Mouse (Mus musculus) intestine, postnatal 0 days (tissue): ENCODE data around the gene Nacc1. TPM values are rescaled to one million over a fixed set of nuclear protein-coding genes. Genes with fewer than 3 reads are reported as not detected.

Experiments
- ATAC-seq: fragments of 200-750 bp; cut with Nextera tagmentation; 2 replicates; pipeline ENCODE4 v1.8.0; 2017; ENCODE audit warnings: mild to moderate bottlenecking, moderate TSS enrichment, moderate library complexity
- H3K27ac ChIP-seq: fragments of 300-500 bp; sonication (generic); 2 replicates; pipeline ENCODE4 v1.5.1; 2014; ENCODE audit warnings: mild to moderate bottlenecking, low read depth, low read length, moderate library complexity
- H3K27me3 ChIP-seq: fragments of 300-500 bp; sonication (generic); replicated peaks from 2 replicates; pipeline ENCODE4 v1.6.1; 2014; ENCODE audit warnings: low read length, mixed read lengths; ENCODE audit not compliant: control insufficient read depth, insufficient read depth
- H3K36me3 ChIP-seq: fragments of 300-500 bp; sonication (generic); 2 replicates; pipeline ENCODE4 v1.6.1; 2014; ENCODE audit warnings: mild to moderate bottlenecking, moderate library complexity; ENCODE audit not compliant: control insufficient read depth, insufficient read depth
- H3K4me1 ChIP-seq: fragments of 300-500 bp; sonication (generic); replicated peaks from 2 replicates; pipeline ENCODE4 v1.6.1; 2014; ENCODE audit warnings: antibody characterized with exemption, low read length, mixed read lengths; ENCODE audit not compliant: control insufficient read depth, insufficient read depth
- H3K4me2 ChIP-seq: fragments of 300-500 bp; sonication (generic); replicated peaks from 2 replicates; pipeline ENCODE4 v1.6.1; 2014; ENCODE audit warnings: low read depth, mild to moderate bottlenecking, moderate library complexity
- H3K4me3 ChIP-seq: fragments of 300-500 bp; sonication (generic); 2 replicates; pipeline ENCODE4 v1.5.1; 2014; ENCODE audit warnings: low read depth, low read length
- H3K9ac ChIP-seq: fragments of 300-500 bp; sonication (generic); 2 replicates; pipeline ENCODE4 v1.6.1; 2014; ENCODE audit warnings: mild to moderate bottlenecking, low read depth, low read length
- H3K9me3 ChIP-seq: fragments of 300-500 bp; sonication (generic); 2 replicates; pipeline ENCODE4 v1.6.1; 2016; ENCODE audit warnings: mixed run types; ENCODE audit not compliant: control insufficient read depth
- CTCF ChIP-seq: sonication (generic); IDR thresholded peaks from 2 replicates; pipeline ENCODE4 v1.5.1; 2016; ENCODE audit warnings: low read depth, mild to moderate bottlenecking, control low read depth, antibody characterized with exemption, moderate library complexity
- WGBS: fragments of 180-500 bp; shearing (Covaris S2); extraction: QIAGEN DNeasy Blood & Tissue Kit; methylation state at CpG from one replicate; pipeline ENCODE4 v1.1.7; 2014; 5-methylcytosine and 5-hydroxymethylcytosine counted together
- polyA plus RNA-seq: library from polyadenylated mRNA; unstranded; fragments of >200 nt; fragmentation: Nextera tagmentation; extraction: Ambion mirVana; gene quantifications from 2 replicates; pipeline ENCODE4 v1.2.1, GENCODE M21; 2015

Gene Nacc1
- polyA plus RNA-seq, 1 experiment from 2014 or later: 9.3 TPM

- H3K4me3 ChIP-seq: no peak overlapping the region
- no peak overlapping the region for H3K4me2 ChIP-seq
- peaks cover 16% of the 10 kb centered on the region for H3K4me1 ChIP-seq
- H3K9me3 ChIP-seq: no peaks in the 10 kb centered on the region
- WGBS: 56% methylated on average over 5 of the region's 5 CpGs
- TF ChIP-seq CTCF: no peak
- H3K27ac ChIP-seq: no peak overlapping the region
- ATAC-seq: no peak
- peaks cover 13% of the 10 kb centered on the region; the same call in 1 of the 2 replicates for H3K27me3 ChIP-seq
- H3K9ac ChIP-seq: peak overlapping the region; percentile 18; the same call in 1 of the 2 replicates
- no peaks in the 10 kb centered on the region for H3K36me3 ChIP-seq
These were observed 44.9 kb upstream of the Nacc1 start for GRCm38 (mm10) chr8:84732545-84732944.

GRCm38 (mm10) chr8:84731371-84732177, 43.9 kb upstream of the Nacc1 start:
- Histone ChIP-seq H3K36me3 (0 out of 2 replicates have a peak, but pooled peaks cover under 1% of the 10 kb centered on the region), H3K27ac (no peak overlapping the region; the same call in 1 of the 2 replicates), H3K27me3 (peaks cover 9% of the 10 kb centered on the region; the same call in 1 of the 2 replicates), H3K9me3 (no peaks in the 10 kb centered on the region), H3K4me3 (no peak overlapping the region), H3K4me2 (peak overlapping the region; percentile 13; the same call in 1 of the 2 replicates), H3K4me1 (peaks cover 16% of the 10 kb centered on the region), H3K9ac (no peak overlapping the region)
- TF ChIP-seq CTCF: no peak
- WGBS: 58% methylated on average over 11 of the region's 11 CpGs
- ATAC-seq: 0 out of 2 replicates have a peak, but pooled peaks have one; percentile 2

GRCm38 (mm10) chr8:84730541-84731370, 43.1 kb upstream of the Nacc1 start:
- no peak overlapping the region for H3K9ac ChIP-seq
- H3K4me3 ChIP-seq: no peak overlapping the region
- WGBS: 36% methylated on average over 9 of the region's 9 CpGs
- 0 out of 2 replicates have a peak, but pooled peaks cover 2% of the 10 kb centered on the region for H3K36me3 ChIP-seq
- peaks cover under 1% of the 10 kb centered on the region; the same call in 1 of the 2 replicates for H3K27me3 ChIP-seq
- peak overlapping the region; percentile 13; the same call in 1 of the 2 replicates for H3K4me2 ChIP-seq
- peaks cover 16% of the 10 kb centered on the region for H3K4me1 ChIP-seq
- no peak for TF ChIP-seq CTCF
- H3K9me3 ChIP-seq: no peaks in the 10 kb centered on the region
- H3K27ac ChIP-seq: peak overlapping the region; percentile 41; the same call in 1 of the 2 replicates
- peak; percentile 10; the same call in 1 of the 2 replicates for ATAC-seq

GRCm38 (mm10) chr8:84729921-84730362, 42.3 kb upstream of the Nacc1 start:
- no peaks in the 10 kb centered on the region for H3K9me3 ChIP-seq
- no peaks in the 10 kb centered on the region for H3K27me3 ChIP-seq
- H3K9ac ChIP-seq: no peak overlapping the region
- H3K36me3 ChIP-seq: 0 out of 2 replicates have a peak, but pooled peaks cover 2% of the 10 kb centered on the region
- no peak for ATAC-seq
- H3K4me2 ChIP-seq: no peak overlapping the region
- H3K27ac ChIP-seq: peak overlapping the region; percentile 41; the same call in 1 of the 2 replicates
- 87% methylated on average over 16 of the region's 16 CpGs for WGBS
- no peak for TF ChIP-seq CTCF
- H3K4me3 ChIP-seq: no peak overlapping the region
- peaks cover 16% of the 10 kb centered on the region for H3K4me1 ChIP-seq

- TF ChIP-seq CTCF: no peak
- Histone ChIP-seq H3K9ac (no peak overlapping the region), H3K4me1 (peaks cover 20% of the 10 kb centered on the region), H3K27ac (no peak overlapping the region), H3K36me3 (0 out of 2 replicates have a peak, but pooled peaks cover 2% of the 10 kb centered on the region), H3K9me3 (no peaks in the 10 kb centered on the region), H3K4me3 (no peak overlapping the region), H3K4me2 (no peak overlapping the region), H3K27me3 (no peaks in the 10 kb centered on the region)
- WGBS: 83% methylated on average over 3 of the region's 3 CpGs
- ATAC-seq: no peak
These were observed 40.8 kb upstream of the Nacc1 start for GRCm38 (mm10) chr8:84728474-84728873.

- H3K4me1 ChIP-seq: peaks cover 14% of the 10 kb centered on the region
- H3K9me3 ChIP-seq: no peaks in the 10 kb centered on the region
- no peak overlapping the region for H3K4me2 ChIP-seq
- no peak for ATAC-seq
- H3K4me3 ChIP-seq: no peak overlapping the region
- H3K27me3 ChIP-seq: no peaks in the 10 kb centered on the region
- WGBS: 38% methylated on average over 3 of the region's 3 CpGs
- no peak overlapping the region for H3K27ac ChIP-seq
- H3K9ac ChIP-seq: no peak overlapping the region
- peak; percentile 67 for TF ChIP-seq CTCF
- 0 out of 2 replicates have a peak, but pooled peaks cover 2% of the 10 kb centered on the region for H3K36me3 ChIP-seq
These were observed 38.2 kb upstream of the Nacc1 start for GRCm38 (mm10) chr8:84725941-84726259.
